Comparison of ENCODE assay signal across 9 mouse cellular contexts in the genomic region with DNA sequence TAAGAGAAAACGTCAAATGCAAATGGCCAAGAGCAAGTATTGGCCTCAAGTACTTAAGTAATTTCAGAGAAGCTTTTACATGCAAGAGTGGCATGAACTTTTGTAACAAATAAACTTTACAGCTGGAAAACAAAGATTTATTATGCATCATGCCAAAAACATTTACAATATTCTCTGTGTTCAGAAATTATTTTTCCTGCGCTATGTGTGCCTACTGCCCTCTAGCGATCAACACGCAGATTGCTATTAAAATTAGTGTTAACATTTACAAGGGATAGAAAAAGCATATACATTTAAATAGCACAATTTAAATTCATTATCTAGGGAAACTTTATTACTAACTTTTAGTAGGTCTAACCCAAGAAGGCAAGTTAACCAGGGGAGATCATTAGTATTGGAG. TPM values are rescaled to one million over a fixed set of nuclear protein-coding genes. Genes with fewer than 3 reads are reported as not detected.
DNase-seq lines count a peak whose midpoint lies in the region; ATAC-seq and TF ChIP-seq lines count a peak whose summit lies in the region.
"Had no signal": no experiment of that assay in that cellular context is flagged by ENCODE, and none has a peak within 500 bp of the region (broad histone marks: within the 10 kb centered on the region; RNA-seq: fewer than 3 reads in every experiment).

No protein-coding gene starts in this region.

- TF ChIP-seq CTCF in lung, embryonic 14.5 days (IDR thresholded peaks at IDR 0.05; ENCODE audit: low read depth), result peak; percentile 80

- H3K9me3 ChIP-seq in embryonic facial prominence, embryonic 11.5 days (replicated peaks; ENCODE audit: control insufficient read depth, low read length), result no peaks in the 10 kb centered on the region
- no peaks in the 10 kb centered on the region for H3K9me3 ChIP-seq in embryonic facial prominence, embryonic 10.5 days
- no peaks in the 10 kb centered on the region for H3K9me3 ChIP-seq in lung, embryonic 14.5 days (ENCODE audit: low read depth, low read length)

- no peak overlapping the region for H3K4me2 ChIP-seq in embryonic facial prominence, embryonic 11.5 days (ENCODE audit: low read depth, low read length)
- no peak overlapping the region for H3K4me2 ChIP-seq in lung, embryonic 14.5 days

- ATAC-seq in embryonic facial prominence, embryonic 11.5 days (replicated peaks; ENCODE audit: insufficient number of reproducible peaks, low FRiP score, low TSS enrichment, low read depth), result no peak
- ATAC-seq in lung, embryonic 14.5 days (ENCODE audit: insufficient read depth), result no peak
- ATAC-seq in neutrophil, adult 5-6 weeks (ENCODE audit: extremely low read depth, insufficient number of reproducible peaks, low FRiP score, poor library complexity, severe bottlenecking), result 0 out of 2 replicates have a peak, but pooled peaks have one; percentile 46
- no peak; the same call in 1 of the 2 replicates for ATAC-seq in monocyte, adult 5-6 weeks (replicated peaks; ENCODE audit: insufficient number of reproducible peaks, low FRiP score, low TSS enrichment, poor library complexity, severe bottlenecking)

- H3K36me3 ChIP-seq in embryonic facial prominence, embryonic 11.5 days (replicated peaks; ENCODE audit: control insufficient read depth, insufficient read depth, low read depth, low read length), result no peaks in the 10 kb centered on the region
- no peaks in the 10 kb centered on the region for H3K36me3 ChIP-seq in embryonic facial prominence, embryonic 10.5 days (replicated peaks)
- 0 out of 2 replicates have a peak, but pooled peaks cover 3% of the 10 kb centered on the region for H3K36me3 ChIP-seq in lung, embryonic 14.5 days (ENCODE audit: insufficient read depth)

- H3K27ac ChIP-seq in embryonic facial prominence, embryonic 11.5 days (replicated peaks; ENCODE audit: low read depth, low read length), result no peak overlapping the region
- H3K27ac ChIP-seq in embryonic facial prominence, embryonic 10.5 days (replicated peaks), result no peak overlapping the region
- no peak overlapping the region for H3K27ac ChIP-seq in lung, embryonic 14.5 days (ENCODE audit: low read depth)

- no peak overlapping the region for H3K4me3 ChIP-seq in embryonic facial prominence, embryonic 11.5 days (ENCODE audit: low read depth, low read length)
- no peak overlapping the region for H3K4me3 ChIP-seq in embryonic facial prominence, embryonic 10.5 days
- H3K4me3 ChIP-seq in lung, embryonic 14.5 days (ENCODE audit: low read depth, low read length), result no peak overlapping the region

- H3K4me1 ChIP-seq in embryonic facial prominence, embryonic 11.5 days (ENCODE audit: control insufficient read depth, insufficient read depth, low read length), result no peaks in the 10 kb centered on the region
- H3K4me1 ChIP-seq in embryonic facial prominence, embryonic 10.5 days, result no peaks in the 10 kb centered on the region
- H3K4me1 ChIP-seq in lung, embryonic 14.5 days (ENCODE audit: insufficient read depth), result no peaks in the 10 kb centered on the region

- WGBS in embryonic facial prominence, embryonic 11.5 days, result 24% methylated on average over 4 of the region's 4 CpGs
- 27% methylated on average over 4 of the region's 4 CpGs for WGBS in embryonic facial prominence, embryonic 10.5 days
- WGBS in lung, embryonic 14.5 days, result 21% methylated on average over 4 of the region's 4 CpGs

- H3K9ac ChIP-seq in embryonic facial prominence, embryonic 11.5 days (replicated peaks; ENCODE audit: low read length), result no peak overlapping the region
- no peak overlapping the region for H3K9ac ChIP-seq in lung, embryonic 14.5 days

- peak; percentile 54 for DNase-seq in embryonic facial prominence, embryonic 11.5 days (ENCODE audit: low spot score)
- no peak for DNase-seq in embryonic facial prominence, embryonic 10.5 days (ENCODE audit: low spot score)
- peak; percentile 78 for DNase-seq in lung, embryonic 14.5 days
- no peak for DNase-seq in lung, postnatal 4 days
- DNase-seq in brain, adult 2 months (ENCODE audit: low read depth, low spot score), result peak; percentile 56
- no peak for DNase-seq in left cerebral cortex, adult 18-20 months (ENCODE audit: low spot score in 2 of 2)
- DNase-seq: kidney, adult 11 months had no signal

- no peaks in the 10 kb centered on the region for H3K27me3 ChIP-seq in embryonic facial prominence, embryonic 11.5 days (ENCODE audit: control insufficient read depth, insufficient read depth, low read length)
- no peaks in the 10 kb centered on the region for H3K27me3 ChIP-seq in embryonic facial prominence, embryonic 10.5 days (replicated peaks; ENCODE audit: low read depth, poor library complexity, severe bottlenecking)
- no peaks in the 10 kb centered on the region for H3K27me3 ChIP-seq in lung, embryonic 14.5 days (ENCODE audit: insufficient read depth, low read length)

RNA-seq across cellular contexts. Expression of gene Tspyl4, which starts 29.5 kb away (rescaled TPM):
- polyA plus RNA-seq in embryonic facial prominence, embryonic 11.5 days (2014; fragmentation: Nextera tagmentation; extraction: Ambion mirVana), result 15.7 and 16.5 TPM in 2 replicates
- 37.3 and 37.9 TPM in 2 replicates for polyA plus RNA-seq in embryonic facial prominence, embryonic 10.5 days (2016; fragmentation: Nextera tagmentation; extraction: Ambion mirVana)
- polyA plus RNA-seq in lung, embryonic 14.5 days (2014; fragmentation: Nextera tagmentation; extraction: Ambion mirVana), result 4.0 and 4.4 TPM in 2 replicates
- total RNA-seq in neutrophil, adult 5-6 weeks (2017), result 7.7 and 11.7 TPM in 2 replicates
- 6.7 to 13.1 TPM (median 8.1 TPM) in 3 replicates for total RNA-seq in monocyte, adult 5-6 weeks (2017)
- 100 to 1,000 TPM; 420 to 434 TPM for total RNA-seq in left cerebral cortex, adult 18-20 months (2021)

RNA-seq across cellular contexts. Expression of gene Tspyl1, which starts 44.7 kb away (rescaled TPM):
- polyA plus RNA-seq in embryonic facial prominence, embryonic 11.5 days (2014; fragmentation: Nextera tagmentation; extraction: Ambion mirVana), result 61.3 and 61.9 TPM in 2 replicates
- polyA plus RNA-seq in embryonic facial prominence, embryonic 10.5 days (2016; fragmentation: Nextera tagmentation; extraction: Ambion mirVana), result 67.9 and 70.5 TPM in 2 replicates
- polyA plus RNA-seq in lung, embryonic 14.5 days (2014; fragmentation: Nextera tagmentation; extraction: Ambion mirVana), result 50.6 and 52.6 TPM in 2 replicates
- total RNA-seq in neutrophil, adult 5-6 weeks (2017), result 90.4 and 96.0 TPM in 2 replicates
- 84.6 to 91.2 TPM (median 86.2 TPM) in 3 replicates for total RNA-seq in monocyte, adult 5-6 weeks (2017)
- total RNA-seq in left cerebral cortex, adult 18-20 months (2021), result 100 to 1,000 TPM; 175 to 185 TPM

Comparison
In these comparisons a context has a peak if more than half of its experiments do, and no peak if none do; other contexts are left out.
1. DNase-seq: peak in embryonic facial prominence, embryonic 11.5 days (single experiment), lung, embryonic 14.5 days (single experiment) and brain, adult 2 months (single experiment); none in embryonic facial prominence, embryonic 10.5 days (single experiment), lung, postnatal 4 days (0 of 2) and left cerebral cortex, adult 18-20 months (0 of 2).
2. RNA of gene Tspyl4, which starts 29.5 kb away (total RNA-seq): 420 to 434 TPM in left cerebral cortex, adult 18-20 months; 6.7 to 13.1 TPM in monocyte, adult 5-6 weeks and 7.7 to 11.7 TPM in neutrophil, adult 5-6 weeks; every median in the first group is over 10 times any median in the second.